Mouse (Mus musculus): ENCODE results near the gene Gadd45b.

The Gadd45b gene

DNA sequence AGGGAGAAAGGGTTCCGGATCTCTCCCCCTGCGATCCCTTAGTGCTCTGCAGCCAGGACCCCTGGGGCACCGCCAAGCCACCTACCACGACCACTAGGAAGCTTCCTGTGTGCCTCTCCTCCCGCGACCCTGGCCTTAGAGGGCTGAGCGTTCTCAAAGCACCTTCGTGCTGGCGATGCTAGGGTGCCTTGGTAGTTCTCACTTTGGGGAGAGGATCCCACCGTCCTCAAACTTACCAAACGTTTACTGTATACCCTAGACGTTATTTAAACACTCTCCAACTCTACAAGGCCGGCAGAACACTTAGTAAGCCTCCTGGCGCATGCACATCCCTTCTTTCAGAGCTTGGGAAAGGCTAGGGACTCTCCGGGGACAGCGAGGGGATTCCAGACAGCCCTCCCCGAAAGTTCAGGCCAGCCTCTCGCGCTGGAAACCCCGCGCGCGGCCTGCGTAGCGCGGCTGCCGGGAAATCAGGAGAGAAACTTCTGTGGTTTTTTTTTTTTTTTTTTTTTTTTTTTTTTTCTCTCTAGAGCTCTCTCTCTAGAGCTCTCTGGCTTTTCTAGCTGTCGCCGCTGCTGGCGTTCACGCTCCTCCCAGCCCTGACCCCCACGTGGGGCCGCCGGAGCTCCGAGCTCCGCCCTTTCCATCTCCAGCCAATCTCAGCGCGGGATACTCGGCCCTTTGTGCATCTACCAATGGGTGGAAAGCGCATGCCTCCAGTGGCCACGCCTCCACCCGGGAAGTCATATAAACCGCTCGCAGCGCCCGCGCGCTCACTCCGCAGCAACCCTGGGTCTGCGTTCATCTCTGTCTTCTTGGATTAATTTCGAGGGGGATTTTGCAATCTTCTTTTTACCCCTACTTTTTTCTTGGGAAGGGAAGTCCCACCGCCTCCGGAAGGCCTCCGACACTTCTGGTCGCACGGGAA lies at the start of gene Gadd45b:
Gene Gadd45b, plus strand, starts transcription at position 775 of the 928 bp plus-strand sequence.
- DNase-seq, result peak; percentile 98 to 99

GRCm38 (mm10) chr10:80880131-80880641 lies 49.7 kb upstream of the Gadd45b start:
- DNase-seq, result peak; percentile 86 to 87

- DNase-seq, result peak; percentile 24 to 40
Measured at GRCm38 (mm10) chr10:80880901-80881300, 49.0 kb upstream of the Gadd45b start.

- peak; percentile 92 to 94 for DNase-seq
Measured at GRCm38 (mm10) chr10:80881301-80881700, 48.6 kb upstream of the Gadd45b start.

- DNase-seq, result no peak
Measured at GRCm38 (mm10) chr10:80887181-80887580, 42.7 kb upstream of the Gadd45b start.

DNA sequence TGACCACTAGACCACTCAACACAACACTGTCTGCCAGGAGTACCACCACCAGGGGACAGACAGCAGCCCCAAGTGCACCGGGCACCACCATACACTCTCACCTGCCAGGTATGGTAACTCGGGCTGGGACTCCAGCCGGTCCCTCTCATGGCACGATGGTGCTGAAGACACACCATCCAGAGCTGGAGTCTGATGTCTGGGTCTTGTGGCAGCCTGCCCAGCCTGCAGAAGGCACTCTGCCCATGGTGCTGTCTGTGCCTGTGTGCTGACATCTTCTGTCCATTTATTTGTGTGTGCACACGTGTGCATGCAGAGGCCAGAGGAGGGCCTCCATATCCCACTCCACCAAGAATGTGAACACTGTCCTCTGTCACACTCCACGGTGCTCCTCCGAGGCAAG lies 34.8 kb upstream of the Gadd45b start:
- no peak for DNase-seq

DNA sequence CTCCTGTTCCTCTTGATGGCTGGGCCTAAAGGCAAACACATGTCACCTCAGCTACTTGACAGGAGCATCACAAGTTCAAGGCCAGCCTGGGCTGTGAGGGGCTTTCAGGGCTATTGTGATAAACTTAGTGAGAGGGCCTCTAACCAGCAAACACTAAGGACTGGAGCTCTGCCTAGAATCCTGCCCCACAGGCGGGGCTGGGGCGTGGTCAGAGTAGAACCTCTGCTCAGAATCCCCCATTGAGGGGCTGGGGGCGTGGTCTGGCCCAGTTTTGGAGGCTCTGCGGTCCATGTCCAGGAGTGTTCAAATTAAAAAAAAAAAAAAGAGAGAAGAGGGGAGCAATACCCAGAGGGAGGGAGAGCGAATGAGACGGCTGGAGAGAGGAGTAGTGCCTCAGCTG lies 34.2 kb upstream of the Gadd45b start:
- DNase-seq, result no peak

GRCm38 (mm10) chr10:80896581-80897485 lies 33.0 kb upstream of the Gadd45b start:
- no peak for DNase-seq

DNA sequence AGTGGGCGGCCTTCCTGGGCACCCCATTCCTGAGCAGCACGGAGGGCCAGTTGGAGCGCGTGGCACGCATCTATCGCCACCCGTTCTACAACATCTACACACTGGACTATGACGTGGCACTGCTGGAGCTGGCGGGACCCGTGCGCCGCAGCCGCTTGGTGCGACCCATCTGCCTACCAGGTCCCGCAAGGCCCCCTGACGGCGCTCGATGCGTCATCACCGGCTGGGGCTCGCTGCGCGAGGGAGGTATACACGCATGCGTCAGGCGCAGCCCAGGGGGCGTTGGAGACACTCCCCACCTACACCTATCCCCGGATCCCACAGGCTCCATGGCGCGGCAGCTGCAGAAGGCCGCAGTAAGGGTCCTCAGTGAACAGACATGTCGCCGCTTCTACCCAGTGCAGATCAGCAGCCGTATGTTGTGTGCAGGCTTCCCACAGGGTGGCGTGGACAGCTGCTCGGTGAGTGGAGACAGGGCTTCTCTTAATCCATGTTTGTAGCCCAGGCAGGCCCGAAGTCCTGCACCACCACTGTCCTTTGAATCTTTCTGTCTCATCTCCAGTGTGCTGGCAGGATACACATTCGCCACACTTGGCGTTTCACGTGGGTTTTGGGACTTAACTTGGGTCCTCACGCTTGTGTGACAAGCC lies 31.9 kb upstream of the Gadd45b start:
- DNase-seq, result no peak

DNA sequence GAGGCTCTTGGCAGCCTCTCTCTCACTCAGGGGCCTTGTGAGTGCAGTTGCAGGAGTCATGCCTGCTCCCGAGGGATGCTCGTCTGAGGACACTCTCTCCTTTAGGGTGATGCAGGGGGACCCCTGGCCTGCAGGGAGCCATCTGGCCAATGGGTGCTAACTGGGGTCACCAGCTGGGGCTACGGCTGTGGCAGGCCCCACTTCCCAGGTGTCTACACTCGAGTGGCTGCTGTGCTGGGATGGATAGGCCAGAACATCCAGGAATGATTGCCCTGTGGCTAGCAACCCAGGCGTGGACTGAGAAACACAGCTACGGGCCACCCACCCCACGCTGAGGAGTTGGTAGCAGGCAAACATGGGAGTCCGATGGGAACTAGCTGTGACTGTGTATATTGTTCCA lies 30.8 kb upstream of the Gadd45b start:
- DNase-seq, result no peak

DNA sequence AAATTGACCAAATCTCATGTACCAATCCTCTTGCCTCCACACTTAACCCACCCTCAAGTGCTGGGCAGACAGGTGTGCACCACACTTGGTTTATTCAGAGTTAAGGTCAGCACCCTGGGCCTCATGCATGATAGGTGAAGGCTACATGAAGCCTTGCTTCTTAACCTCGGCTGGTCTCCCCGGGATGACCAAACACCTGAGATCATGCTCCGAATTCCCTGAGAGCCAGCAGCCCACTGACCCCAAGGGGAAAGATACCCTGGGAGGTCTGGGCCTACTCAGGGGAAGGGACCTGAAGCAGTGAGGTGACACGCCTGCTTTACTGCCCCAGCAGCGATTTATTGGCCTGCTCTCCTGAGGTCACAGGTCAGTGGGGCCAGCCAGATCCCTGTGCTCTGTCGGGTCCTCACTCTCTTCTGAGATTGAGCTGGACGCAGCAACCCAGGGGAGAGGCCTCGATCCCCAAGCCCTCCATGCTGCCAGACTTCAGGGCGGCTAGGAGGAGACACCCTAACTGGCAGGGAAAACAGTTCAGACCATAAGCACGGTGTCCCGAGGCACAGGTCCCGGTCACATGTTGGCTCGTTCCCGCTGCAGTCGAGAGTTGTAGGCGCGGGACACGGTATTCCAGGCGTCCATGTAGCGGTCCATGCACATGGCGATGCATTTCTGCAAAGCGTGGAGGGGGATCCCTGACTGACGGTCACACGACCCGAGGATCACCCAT lies 30.1 kb upstream of the Gadd45b start:
- no peak for DNase-seq

DNA sequence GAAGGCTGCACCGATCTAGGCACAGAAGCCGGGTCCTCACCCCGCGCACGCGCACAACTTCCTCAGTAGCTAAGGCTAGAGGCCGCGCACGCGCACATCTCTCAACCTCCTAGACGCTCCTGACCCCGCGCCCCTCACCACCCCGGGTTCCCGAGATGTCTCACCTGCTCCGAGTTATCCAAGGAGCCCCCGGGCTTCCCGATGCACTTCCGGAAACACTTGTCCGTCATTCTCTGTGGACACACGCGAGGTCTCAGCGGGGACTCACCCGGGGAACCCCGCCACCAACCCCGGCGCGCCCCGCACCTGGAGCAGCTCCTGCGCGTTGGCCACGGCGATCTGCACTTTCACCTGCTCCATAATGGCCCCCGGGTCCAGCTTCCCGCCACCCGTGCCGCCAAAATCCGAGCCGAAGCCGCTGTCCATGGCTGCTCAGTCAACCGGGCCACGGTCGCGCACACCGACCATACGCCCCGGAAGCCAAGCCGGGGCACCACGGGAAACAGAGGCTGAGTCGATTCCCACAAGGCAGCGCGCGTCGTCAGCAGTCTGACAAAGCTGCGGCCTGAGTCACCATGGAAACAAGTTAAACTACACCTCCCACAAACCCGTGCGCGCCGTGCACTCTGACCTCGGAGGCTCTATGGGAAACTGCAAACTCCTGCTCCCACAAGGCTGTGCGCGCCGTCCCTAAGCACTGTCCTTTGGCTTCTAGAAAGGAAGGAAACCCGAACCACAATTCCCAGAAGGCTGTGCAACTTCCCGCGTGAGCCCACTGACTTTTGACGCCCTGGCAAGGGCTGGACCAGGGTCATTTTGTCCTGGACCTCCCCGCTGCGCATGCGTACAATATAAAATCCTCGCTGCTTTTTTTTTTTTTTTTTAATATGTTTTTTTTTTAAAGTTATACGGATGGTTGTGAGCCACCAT lies 29.3 kb upstream of the Gadd45b start, which contains the start of gene Timm13:
Gene Timm13, minus strand, starts transcription at position 652 of the 930 bp plus-strand sequence.
- DNase-seq, result peak; percentile 94 to 95

DNA sequence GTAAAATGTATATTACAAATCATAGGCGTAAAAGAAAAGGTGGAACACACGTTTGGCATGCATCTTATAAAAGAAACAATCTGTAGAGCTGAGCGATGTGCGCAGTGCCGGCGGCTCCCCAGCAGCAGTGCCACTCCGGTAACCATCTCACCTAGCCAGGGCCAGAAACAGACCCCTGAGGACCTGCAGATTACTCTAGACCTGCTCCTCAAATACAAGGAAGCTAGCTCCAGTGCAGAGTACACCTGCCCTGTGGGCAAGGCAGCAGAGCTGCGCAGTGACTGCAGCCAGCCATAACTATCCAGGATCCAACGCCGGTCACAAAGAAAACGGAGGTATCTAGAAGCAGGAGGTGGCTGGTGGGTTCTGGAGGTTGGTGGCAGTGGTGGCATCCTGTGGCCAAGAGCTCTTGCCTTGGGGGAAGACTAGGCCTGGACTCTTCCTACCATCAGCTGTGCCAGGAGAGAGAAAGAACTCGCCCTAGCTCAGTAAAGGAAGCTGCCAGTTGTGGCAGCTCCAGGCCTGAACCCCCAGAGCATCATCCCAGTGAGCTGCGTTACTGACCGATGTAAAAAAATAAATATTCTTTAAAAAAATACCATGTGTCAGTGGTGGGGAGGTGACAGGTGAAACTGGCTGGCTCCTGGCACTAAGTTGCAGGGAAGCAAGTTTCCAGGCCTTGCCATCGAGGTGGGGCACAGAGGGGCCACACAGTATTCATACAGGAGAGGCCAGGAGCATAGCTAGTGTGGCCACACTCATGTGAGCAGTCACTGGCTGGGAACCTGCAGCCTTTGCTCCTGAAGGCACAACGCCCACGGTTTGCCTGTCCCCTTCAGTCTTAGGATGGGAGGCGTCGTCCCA lies 28.2 kb upstream of the Gadd45b start:
- peak in 1 of 2 experiments; percentile 20 for DNase-seq

- no peak for DNase-seq
Measured at GRCm38 (mm10) chr10:80902273-80902940, 27.5 kb upstream of the Gadd45b start.

DNA sequence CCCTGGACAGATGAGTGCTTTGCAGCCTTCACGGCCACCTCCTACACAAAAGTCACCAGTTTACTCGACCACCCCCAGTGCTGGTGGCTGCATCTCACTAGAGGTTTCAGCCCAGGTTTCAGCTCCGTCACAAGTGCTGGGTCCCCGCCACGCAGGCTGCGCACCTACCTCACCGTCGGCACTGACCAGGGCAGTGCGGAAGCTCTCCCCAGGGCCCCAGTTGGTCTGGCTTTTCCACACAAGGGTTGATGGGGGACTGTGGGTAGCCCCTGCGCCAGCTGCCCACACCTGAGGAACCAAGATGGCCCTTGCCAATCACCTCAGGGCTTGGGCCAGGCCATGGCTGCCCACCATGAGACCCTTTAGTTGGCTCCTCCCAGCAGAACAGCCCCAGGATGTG lies 26.6 kb upstream of the Gadd45b start:
- no peak for DNase-seq

GRCm38 (mm10) chr10:80904004-80904693 lies 25.7 kb upstream of the Gadd45b start:
- DNase-seq, result no peak

DNA sequence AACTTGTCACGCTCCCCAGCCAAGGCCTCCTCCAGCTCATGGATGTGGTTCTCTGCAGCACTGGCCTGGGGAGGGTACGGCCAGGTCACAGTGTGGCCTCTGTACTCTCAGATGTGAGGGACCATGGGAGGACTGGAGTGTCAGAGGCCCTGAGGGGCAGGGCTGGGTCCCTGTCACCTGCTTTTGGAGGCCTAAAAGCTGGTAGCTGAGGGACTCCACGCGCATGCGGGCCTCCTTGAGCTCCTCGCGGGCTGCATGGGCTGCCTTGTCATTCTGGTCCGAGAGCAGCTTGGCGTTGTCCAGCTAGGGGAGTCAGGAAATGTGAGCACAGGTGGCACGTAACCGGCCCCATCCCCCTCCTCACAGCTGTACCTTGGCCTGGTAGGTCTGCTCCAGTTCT lies 25.2 kb upstream of the Gadd45b start:
- DNase-seq, result no peak

- DNase-seq, result no peak
Measured at GRCm38 (mm10) chr10:80909375-80910162, 20.3 kb upstream of the Gadd45b start.
